Mouse (Mus musculus) myocyte (in vitro differentiated cells): Measurements from ENCODE around the gene Ptprr. TPM values are rescaled to one million over a fixed set of nuclear protein-coding genes. Genes with fewer than 3 reads are reported as not detected.

Source experiments
- H3K27me3 ChIP-seq: one replicate; pipeline ENCODE4 v1.6.1; 2011; ENCODE audit not compliant: control insufficient read depth, insufficient read depth, insufficient read length
- H3K36me3 ChIP-seq: one replicate; pipeline ENCODE4 v1.6.1; 2011; ENCODE audit not compliant: control insufficient read depth, insufficient read depth
- H3K4me2 ChIP-seq: one replicate; pipeline ENCODE4 v1.6.1; 2011; ENCODE audit warnings: low read depth, control low read depth
- H3K4me3 ChIP-seq: one replicate; pipeline ENCODE4 v1.5.1; 2011; ENCODE audit warnings: mild to moderate bottlenecking, control low read depth, moderate library complexity
- H3K79me2 ChIP-seq: one replicate; pipeline ENCODE4 v1.6.1; 2011; ENCODE audit not compliant: control insufficient read depth, insufficient read depth
- H3ac ChIP-seq: one replicate; pipeline ENCODE4 v1.6.1; 2011; ENCODE audit not compliant: control insufficient read depth, insufficient read length
- CEBPB ChIP-seq: IDR thresholded peaks from 2 replicates; pipeline ENCODE4 v1.6.1; 2011; ENCODE audit warnings: mild to moderate bottlenecking, moderate library complexity; ENCODE audit not compliant: poor library complexity, insufficient read depth, severe bottlenecking
- E2F4 ChIP-seq: IDR thresholded peaks from one replicate; pipeline ENCODE4 v1.6.1; 2011; ENCODE audit warnings: mild to moderate bottlenecking, control low read depth, moderate library complexity; ENCODE audit not compliant: insufficient read depth
- MAX ChIP-seq: IDR thresholded peaks from one replicate; pipeline ENCODE4 v1.6.1; 2011; ENCODE audit warnings: low read depth, mild to moderate bottlenecking, control low read depth
- MYOD1 ChIP-seq, 3 experiments: IDR thresholded peaks; one replicate each; pipeline ENCODE4 v1.6.1; 2011; ENCODE audit warnings: control low read depth in 2 of 3, low read depth in 2 of 3, mild to moderate bottlenecking in 2 of 3, moderate library complexity in 1 of 3; ENCODE audit not compliant: insufficient read length in 2 of 3, control insufficient read depth in 1 of 3
- MYOG ChIP-seq, 3 experiments: IDR thresholded peaks; one replicate each; pipeline ENCODE4 v1.6.1; 2011; ENCODE audit warnings: control low read depth in 2 of 3, low read depth in 2 of 3, mild to moderate bottlenecking in 2 of 3; ENCODE audit not compliant: insufficient read length in 2 of 3, control insufficient read depth in 1 of 3, insufficient read depth in 1 of 3
- POLR2A ChIP-seq: IDR thresholded peaks from one replicate; pipeline ENCODE4 v1.6.1; 2011; ENCODE audit warnings: low read depth, mild to moderate bottlenecking, control low read depth, moderate library complexity; ENCODE audit not compliant: insufficient read length
- POLR2AphosphoS2 ChIP-seq: IDR thresholded peaks from one replicate; pipeline ENCODE4 v1.6.1; 2011; ENCODE audit warnings: low read depth, control low read depth; ENCODE audit not compliant: insufficient read length
- REST ChIP-seq: IDR thresholded peaks from one replicate; pipeline ENCODE4 v1.6.1; 2011; ENCODE audit warnings: mild to moderate bottlenecking, control low read depth, moderate library complexity; ENCODE audit not compliant: insufficient read depth, insufficient read length
- SRF ChIP-seq: IDR thresholded peaks from one replicate; pipeline ENCODE4 v1.6.1; 2011; ENCODE audit warnings: low read depth; ENCODE audit not compliant: control insufficient read depth, insufficient read length
- TCF12 ChIP-seq: IDR thresholded peaks from one replicate; pipeline ENCODE4 v1.6.1; 2011; ENCODE audit warnings: mild to moderate bottlenecking, control low read depth; ENCODE audit not compliant: poor library complexity, insufficient read depth, severe bottlenecking
- TCF3 ChIP-seq: IDR thresholded peaks from one replicate; pipeline ENCODE4 v1.6.1; 2011; ENCODE audit warnings: low read depth, control low read depth; ENCODE audit not compliant: insufficient read length
- USF1 ChIP-seq: IDR thresholded peaks from one replicate; pipeline ENCODE4 v1.6.1; 2011; ENCODE audit warnings: low read depth, mild to moderate bottlenecking, control low read depth, moderate library complexity
- polyA plus RNA-seq: library from polyadenylated mRNA; unstranded; fragments of >200 nt; fragmentation: generic; extraction: Trizol; gene quantifications from one replicate; pipeline ENCODE4 v1.2.1, GENCODE M21; 2012; ENCODE audit warnings: missing spikeins

Gene Ptprr
- polyA plus RNA-seq, 1 experiment, result 0.11 TPM

GRCm38 (mm10) chr10:116156699-116157098 lies 138.7 kb downstream of the Ptprr start:
- Histone ChIP-seq H3K27me3 (no peaks in the 10 kb centered on the region), H3K4me3 (no peak overlapping the region), H3K79me2 (no peaks in the 10 kb centered on the region), H3ac (no peak overlapping the region), H3K36me3 (no peaks in the 10 kb centered on the region), H3K4me2 (no peak overlapping the region)
- TF ChIP-seq SRF (no peak), TCF12 (no peak), TCF3 (no peak), USF1 (no peak), REST (no peak), MYOD1 (IDR thresholded peaks at IDR 0.05; ENCODE audit: control insufficient read depth in 1 of 3, insufficient read length in 2 of 3, low read depth in 2 of 3) (no peak), POLR2AphosphoS2 (no peak), POLR2A (no peak), E2F4 (no peak), CEBPB (no peak), MAX (no peak), MYOG (IDR thresholded peaks at IDR 0.05; ENCODE audit: control insufficient read depth in 1 of 3, insufficient read depth in 1 of 3, insufficient read length in 2 of 3, low read depth in 2 of 3) (no peak)

DNA sequence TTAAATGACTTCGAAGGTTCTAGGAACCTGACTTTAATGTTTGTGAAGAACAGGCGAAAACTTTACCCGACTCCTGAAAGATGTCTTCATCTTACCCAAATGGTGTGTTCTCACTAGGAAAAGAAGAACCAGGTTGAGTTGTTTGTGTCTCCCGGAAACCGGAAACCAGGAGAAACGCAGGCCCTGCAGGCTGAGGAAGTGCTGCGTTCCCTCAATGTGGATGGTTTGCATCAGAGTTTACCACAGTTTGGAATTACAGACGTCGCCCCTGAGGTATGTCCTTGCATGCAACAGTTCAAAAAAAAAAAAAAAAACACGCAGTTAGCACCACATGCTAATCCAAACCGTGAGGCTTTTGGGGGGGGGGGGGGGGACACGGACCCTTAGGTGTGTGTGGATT lies 144.3 kb downstream of the Ptprr start:
- no peak overlapping the region for H3K4me2 ChIP-seq
- H3K27me3 ChIP-seq, result no peaks in the 10 kb centered on the region
- no peak for TF ChIP-seq USF1
- no peak for TF ChIP-seq TCF12
- no peak for TF ChIP-seq MAX
- TF ChIP-seq MYOD1 (IDR thresholded peaks at IDR 0.05; ENCODE audit: control insufficient read depth in 1 of 3, insufficient read length in 2 of 3, low read depth in 2 of 3), result no peak
- TF ChIP-seq TCF3, result no peak
- no peak for TF ChIP-seq CEBPB
- TF ChIP-seq REST, result no peak
- no peak for TF ChIP-seq POLR2AphosphoS2
- no peak for TF ChIP-seq MYOG (IDR thresholded peaks at IDR 0.05; ENCODE audit: control insufficient read depth in 1 of 3, insufficient read depth in 1 of 3, insufficient read length in 2 of 3, low read depth in 2 of 3)
- TF ChIP-seq E2F4, result no peak
- TF ChIP-seq SRF, result no peak
- no peak for TF ChIP-seq POLR2A
- no peak overlapping the region for H3K4me3 ChIP-seq
- no peaks in the 10 kb centered on the region for H3K79me2 ChIP-seq
- no peaks in the 10 kb centered on the region for H3K36me3 ChIP-seq
- no peak overlapping the region for H3ac ChIP-seq

- Histone ChIP-seq H3K36me3 (no peaks in the 10 kb centered on the region), H3K27me3 (no peaks in the 10 kb centered on the region), H3K4me2 (peak overlapping the region; percentile 50), H3K79me2 (no peaks in the 10 kb centered on the region), H3K4me3 (no peak overlapping the region), H3ac (no peak overlapping the region)
- TF ChIP-seq TCF3 (no peak), POLR2AphosphoS2 (no peak), SRF (no peak), MYOG (IDR thresholded peaks at IDR 0.05; ENCODE audit: control insufficient read depth in 1 of 3, insufficient read depth in 1 of 3, insufficient read length in 2 of 3, low read depth in 2 of 3) (no peak), USF1 (no peak), CEBPB (no peak), MYOD1 (IDR thresholded peaks at IDR 0.05; ENCODE audit: control insufficient read depth in 1 of 3, insufficient read length in 2 of 3, low read depth in 2 of 3) (no peak), MAX (no peak), TCF12 (no peak), POLR2A (no peak)
These were observed 157.4 kb downstream of the Ptprr start for GRCm38 (mm10) chr10:116175324-116175883.

DNA sequence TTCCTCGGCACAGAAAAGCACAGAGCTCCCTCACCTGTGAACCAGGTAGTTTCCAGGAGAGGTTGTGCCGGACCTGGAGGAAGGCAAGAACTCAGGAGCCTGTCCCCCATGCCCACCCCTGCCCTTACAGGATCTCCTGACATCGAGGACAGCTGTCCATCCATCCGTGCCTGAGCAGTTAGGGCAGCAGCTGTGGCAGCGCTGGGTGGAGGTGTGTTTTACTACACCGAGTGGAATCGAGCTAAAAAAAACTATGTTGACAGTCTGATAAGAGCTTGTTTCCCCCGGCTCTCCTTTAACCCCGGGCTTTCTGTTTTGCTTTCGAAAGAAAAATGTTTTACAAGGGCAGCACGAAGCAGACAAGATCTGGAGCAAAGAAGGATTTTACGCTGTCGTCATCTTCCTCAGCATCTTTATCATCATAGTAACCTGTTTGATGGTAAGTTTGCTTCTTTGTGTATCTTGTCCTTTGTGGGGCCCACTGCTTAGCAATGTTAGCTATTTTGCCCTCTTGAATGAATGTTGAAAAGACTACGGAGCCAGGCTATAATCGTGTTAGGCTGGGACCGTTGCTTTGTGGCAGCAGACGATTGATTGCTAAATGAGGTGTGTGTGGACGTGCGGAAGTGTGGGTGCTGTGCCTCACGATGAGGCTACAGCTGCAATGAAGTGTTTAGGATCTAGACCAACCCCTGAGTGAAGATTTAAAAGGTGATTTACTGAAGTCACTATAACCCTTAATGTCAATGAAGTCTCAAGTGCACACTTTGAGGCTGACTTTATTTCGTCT lies 159.6 kb downstream of the Ptprr start:
- no peak overlapping the region for H3K4me2 ChIP-seq
- H3K4me3 ChIP-seq, result no peak overlapping the region
- no peaks in the 10 kb centered on the region for H3K36me3 ChIP-seq
- no peak overlapping the region for H3ac ChIP-seq
- TF ChIP-seq MYOD1 (IDR thresholded peaks at IDR 0.05; ENCODE audit: control insufficient read depth in 1 of 3, insufficient read length in 2 of 3, low read depth in 2 of 3) (peak in 1 of 3 experiments; percentile 39), TCF3 (no peak)
- no peaks in the 10 kb centered on the region for H3K27me3 ChIP-seq
- H3K79me2 ChIP-seq, result no peaks in the 10 kb centered on the region

DNA sequence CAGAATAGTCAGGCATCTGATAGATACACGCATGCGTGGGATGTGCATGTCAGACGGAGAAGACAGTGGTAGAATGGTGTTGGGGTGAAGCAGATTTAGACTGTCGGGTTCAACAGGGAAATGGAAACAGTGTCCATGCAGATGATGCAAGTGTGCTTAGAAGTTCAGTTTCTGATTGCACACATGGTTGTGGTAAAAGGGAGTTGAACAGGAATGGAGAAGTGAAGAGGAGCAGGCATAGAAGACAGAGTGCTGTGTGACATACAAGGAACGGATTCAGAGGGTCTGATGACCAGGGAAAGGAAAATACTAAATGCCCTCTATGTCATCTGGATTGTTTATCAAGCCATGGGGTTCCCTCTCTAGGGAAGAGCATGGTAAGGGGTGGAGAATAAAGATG lies 163.2 kb downstream of the Ptprr start:
- Histone ChIP-seq H3K4me3 (no peak overlapping the region), H3K79me2 (no peaks in the 10 kb centered on the region), H3K27me3 (no peaks in the 10 kb centered on the region), H3K36me3 (no peaks in the 10 kb centered on the region), H3ac (no peak overlapping the region), H3K4me2 (no peak overlapping the region)
- TF ChIP-seq POLR2A (no peak), USF1 (no peak), SRF (no peak), CEBPB (no peak), TCF3 (no peak), MAX (no peak), MYOG (IDR thresholded peaks at IDR 0.05; ENCODE audit: control insufficient read depth in 1 of 3, insufficient read depth in 1 of 3, insufficient read length in 2 of 3, low read depth in 2 of 3) (no peak), POLR2AphosphoS2 (no peak), E2F4 (no peak), TCF12 (no peak), MYOD1 (IDR thresholded peaks at IDR 0.05; ENCODE audit: control insufficient read depth in 1 of 3, insufficient read length in 2 of 3, low read depth in 2 of 3) (no peak), REST (no peak)
